Mouse (Mus musculus): Measurements from ENCODE around the gene Lima1.

- TF ChIP-seq CTCF (IDR thresholded peaks at IDR 0.05; ENCODE audit: insufficient read depth, low read depth, low read length): no peak
- TF ChIP-seq POLR2A (IDR thresholded peaks at IDR 0.05; ENCODE audit: insufficient read depth, low read depth, low read length): no peak
Observed at GRCm38 (mm10) chr15:99907514-99907913, 32.3 kb upstream of the Lima1 start.

Data from olfactory bulb, adult 2 months (tissue).